10 mouse cellular contexts compared by ENCODE assay signal in genomic region chr4:46028781-46029180, GRCm38 (mm10). TPM values are rescaled to one million over a fixed set of nuclear protein-coding genes. Genes with fewer than 3 reads are reported as not detected.
"Had no signal": no experiment of that assay in that cellular context is flagged by ENCODE, and none has a peak within 500 bp of the region (broad histone marks: within the 10 kb centered on the region; RNA-seq: fewer than 3 reads in every experiment).

No protein-coding gene starts in this region.

- H3K4me3 ChIP-seq: left cerebral cortex, adult 2 months; megakaryocyte, embryonic 14.5 days; midbrain, embryonic 15.5 days; neural tube, embryonic 12.5 days; stomach, embryonic 15.5 days had no signal

- DNase-seq: right cerebral cortex, postnatal 14 days; thymus, postnatal 4 days had no signal

- H3K4me1 ChIP-seq: midbrain, embryonic 15.5 days; neural tube, embryonic 12.5 days; stomach, embryonic 15.5 days had no signal

- H3K36me3 ChIP-seq: midbrain, embryonic 15.5 days; neural tube, embryonic 12.5 days; stomach, embryonic 15.5 days had no signal

- H3K9me3 ChIP-seq: megakaryocyte, embryonic 14.5 days; midbrain, embryonic 15.5 days; neural tube, embryonic 12.5 days; stomach, embryonic 15.5 days had no signal

- ATAC-seq: midbrain, embryonic 15.5 days had no signal

- H3K27me3 ChIP-seq: megakaryocyte, embryonic 14.5 days; midbrain, embryonic 15.5 days; neural tube, embryonic 12.5 days; stomach, embryonic 15.5 days had no signal

- H3K4me2 ChIP-seq: midbrain, embryonic 11.5 days; midbrain, embryonic 15.5 days; neural tube, embryonic 12.5 days; stomach, embryonic 15.5 days had no signal

- H3K27ac ChIP-seq: left cerebral cortex, adult 2 months; liver, embryonic 14.5 days; midbrain, embryonic 15.5 days; neural tube, embryonic 12.5 days; stomach, embryonic 15.5 days had no signal

- H3K9ac ChIP-seq: liver, embryonic 14.5 days; midbrain, embryonic 15.5 days; neural tube, embryonic 12.5 days; stomach, embryonic 15.5 days had no signal

RNA-seq across cellular contexts. Expression of gene Tmod1, which starts 10.0 kb away (rescaled TPM):
- polyA plus RNA-seq: liver, adult 2 months had no signal
